Mouse (Mus musculus): ENCODE results near the gene Cdh3. TPM values are rescaled to one million over a fixed set of nuclear protein-coding genes. Genes with fewer than 3 reads are reported as not detected.
"Not testable (repeated sequence)": the region's sequence is repeated elsewhere in the genome, so short reads cannot be mapped to it uniquely, and the experiment has no call there.

Cdh3 gene
- polyA plus RNA-seq, 1 experiment, result not detected

- H3K4me3 ChIP-seq (ENCODE audit: insufficient read depth, low read depth, low read length), result no peak overlapping the region
- H3K4me1 ChIP-seq (ENCODE audit: control insufficient read depth, insufficient read depth, insufficient read length, low read length), result no peaks in the 10 kb centered on the region
- H3K27ac ChIP-seq (replicated peaks; ENCODE audit: low read depth, low read length), result no peak overlapping the region
These were observed 30.3 kb downstream of the Cdh3 start for GRCm38 (mm10) chr8:106541002-106541401.

- no peaks in the 10 kb centered on the region for H3K4me1 ChIP-seq (ENCODE audit: control insufficient read depth, insufficient read depth, insufficient read length, low read length)
- H3K4me3 ChIP-seq (ENCODE audit: insufficient read depth, low read depth, low read length), result no peak overlapping the region
- H3K27ac ChIP-seq (replicated peaks; ENCODE audit: low read depth, low read length), result no peak overlapping the region
These were observed 32.4 kb downstream of the Cdh3 start for GRCm38 (mm10) chr8:106543043-106543442.

GRCm38 (mm10) chr8:106545149-106545548, 34.5 kb downstream of the Cdh3 start:
- no peaks in the 10 kb centered on the region for H3K4me1 ChIP-seq (ENCODE audit: control insufficient read depth, insufficient read depth, insufficient read length, low read length)
- H3K4me3 ChIP-seq (ENCODE audit: insufficient read depth, low read depth, low read length), result no peak overlapping the region
- no peak overlapping the region for H3K27ac ChIP-seq (replicated peaks; ENCODE audit: low read depth, low read length)

- Histone ChIP-seq H3K4me3 (ENCODE audit: insufficient read depth, low read depth, low read length) (no peak overlapping the region), H3K4me1 (ENCODE audit: control insufficient read depth, insufficient read depth, insufficient read length, low read length) (no peaks in the 10 kb centered on the region), H3K27ac (replicated peaks; ENCODE audit: low read depth, low read length) (no peak overlapping the region)
These were observed 36.1 kb downstream of the Cdh3 start for GRCm38 (mm10) chr8:106546746-106547145.

- H3K27ac ChIP-seq (replicated peaks; ENCODE audit: low read depth, low read length), result no peak overlapping the region
- no peak overlapping the region for H3K4me3 ChIP-seq (ENCODE audit: insufficient read depth, low read depth, low read length)
- H3K4me1 ChIP-seq (ENCODE audit: control insufficient read depth, insufficient read depth, insufficient read length, low read length), result no peaks in the 10 kb centered on the region
These were observed 37.8 kb downstream of the Cdh3 start for GRCm38 (mm10) chr8:106548366-106548936.

GRCm38 (mm10) chr8:106550906-106551305, 40.2 kb downstream of the Cdh3 start:
- no peaks in the 10 kb centered on the region for H3K4me1 ChIP-seq (ENCODE audit: control insufficient read depth, insufficient read depth, insufficient read length, low read length)
- H3K4me3 ChIP-seq (ENCODE audit: insufficient read depth, low read depth, low read length), result no peak overlapping the region
- H3K27ac ChIP-seq (replicated peaks; ENCODE audit: low read depth, low read length), result no peak overlapping the region

GRCm38 (mm10) chr8:106554011-106554410, 43.3 kb downstream of the Cdh3 start:
- Histone ChIP-seq H3K4me1 (ENCODE audit: control insufficient read depth, insufficient read depth, insufficient read length, low read length) (no peaks in the 10 kb centered on the region), H3K27ac (replicated peaks; ENCODE audit: low read depth, low read length) (no peak overlapping the region), H3K4me3 (ENCODE audit: insufficient read depth, low read depth, low read length) (no peak overlapping the region)

- Histone ChIP-seq H3K27ac (replicated peaks; ENCODE audit: low read depth, low read length) (no peak overlapping the region), H3K4me1 (ENCODE audit: control insufficient read depth, insufficient read depth, insufficient read length, low read length) (no peaks in the 10 kb centered on the region), H3K4me3 (ENCODE audit: insufficient read depth, low read depth, low read length) (no peak overlapping the region)
These were observed 45.5 kb downstream of the Cdh3 start for GRCm38 (mm10) chr8:106556068-106556645.

DNA sequence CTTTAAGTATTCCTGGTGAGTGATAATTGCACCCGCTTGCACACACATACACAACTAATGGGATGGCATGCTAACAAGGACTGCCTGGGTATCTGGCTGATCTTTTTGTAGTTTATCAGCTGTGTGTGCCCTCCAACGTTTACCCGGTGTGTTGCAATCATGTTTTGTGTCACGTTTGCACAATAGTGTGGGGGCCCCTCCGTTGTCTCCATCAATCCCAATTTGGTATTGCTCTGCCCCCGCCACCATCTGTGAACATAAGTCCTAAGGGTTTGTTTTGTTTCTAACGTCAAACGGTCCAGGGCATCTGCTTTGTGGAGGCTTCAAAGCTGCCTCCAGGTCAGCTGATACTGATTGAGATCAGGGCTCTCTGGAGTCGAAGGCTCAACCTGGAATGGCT, 49.2 kb downstream of the Cdh3 start:
- no peaks in the 10 kb centered on the region for H3K4me1 ChIP-seq (ENCODE audit: control insufficient read depth, insufficient read depth, insufficient read length, low read length)
- no peak overlapping the region for H3K4me3 ChIP-seq (ENCODE audit: insufficient read depth, low read depth, low read length)
- H3K27ac ChIP-seq (replicated peaks; ENCODE audit: low read depth, low read length), result no peak overlapping the region

- Histone ChIP-seq H3K4me3 (ENCODE audit: insufficient read depth, low read depth, low read length) (no peak overlapping the region), H3K27ac (replicated peaks; ENCODE audit: low read depth, low read length) (no peak overlapping the region)
These were observed 50.6 kb downstream of the Cdh3 start for GRCm38 (mm10) chr8:106561097-106561865.

DNA sequence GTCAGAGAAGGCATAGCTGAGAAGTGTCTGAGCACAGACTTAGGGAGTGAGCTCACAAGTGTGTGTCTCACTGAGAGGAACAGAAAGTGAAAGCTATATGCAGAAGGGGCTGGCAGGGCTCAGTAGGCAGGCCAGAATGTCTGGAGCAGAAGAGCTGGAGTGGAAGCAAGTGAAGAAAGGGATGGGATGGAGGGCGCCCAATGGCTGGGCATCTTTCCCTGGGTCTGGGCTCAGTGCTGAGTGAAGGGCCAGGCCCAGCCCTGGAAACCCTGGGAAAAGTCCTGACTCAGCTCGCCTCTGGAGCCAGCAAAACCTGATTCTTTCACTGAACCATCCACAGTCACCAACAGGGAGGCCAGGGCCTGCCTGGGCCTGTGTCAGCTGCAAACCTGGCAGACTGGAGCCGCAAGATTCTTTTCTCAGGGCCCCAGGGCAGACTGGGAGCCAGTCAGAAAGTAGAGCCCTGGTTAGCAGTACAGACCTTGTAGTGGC, 53.0 kb downstream of the Cdh3 start:
- no peaks in the 10 kb centered on the region for H3K4me1 ChIP-seq (ENCODE audit: control insufficient read depth, insufficient read depth, insufficient read length, low read length)
- no peak overlapping the region for H3K27ac ChIP-seq (replicated peaks; ENCODE audit: low read depth, low read length)
- no peak overlapping the region for H3K4me3 ChIP-seq (ENCODE audit: insufficient read depth, low read depth, low read length)

More at GRCm38 (mm10) chr8:106561097-106561865, 50.6 kb downstream of the Cdh3 start:
- no peaks in the 10 kb centered on the region for H3K4me1 ChIP-seq (ENCODE audit: control insufficient read depth, insufficient read depth, insufficient read length, low read length)

DNA sequence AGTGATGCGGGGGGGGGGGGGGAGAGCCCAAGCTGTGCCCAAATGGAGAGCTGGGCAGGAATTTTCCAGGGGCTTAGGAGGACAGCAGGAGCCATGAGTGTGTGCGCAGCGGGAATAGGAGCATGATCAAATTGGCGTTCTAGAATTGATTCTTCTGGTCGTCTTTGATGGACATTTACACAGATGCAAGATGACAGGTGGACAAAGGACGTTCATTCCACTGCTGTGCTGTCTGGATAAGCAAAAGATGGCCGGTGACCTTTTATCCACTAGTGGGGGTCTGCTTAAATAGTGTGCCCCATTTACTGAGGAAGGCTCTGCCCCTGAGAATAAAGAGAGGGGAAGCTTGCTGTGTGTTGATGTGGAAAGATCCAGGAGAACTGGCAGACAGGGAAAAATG, 58.3 kb downstream of the Cdh3 start:
- H3K27ac ChIP-seq (replicated peaks; ENCODE audit: low read depth, low read length), result no peak overlapping the region
- no peak overlapping the region for H3K4me3 ChIP-seq (ENCODE audit: insufficient read depth, low read depth, low read length)

DNA sequence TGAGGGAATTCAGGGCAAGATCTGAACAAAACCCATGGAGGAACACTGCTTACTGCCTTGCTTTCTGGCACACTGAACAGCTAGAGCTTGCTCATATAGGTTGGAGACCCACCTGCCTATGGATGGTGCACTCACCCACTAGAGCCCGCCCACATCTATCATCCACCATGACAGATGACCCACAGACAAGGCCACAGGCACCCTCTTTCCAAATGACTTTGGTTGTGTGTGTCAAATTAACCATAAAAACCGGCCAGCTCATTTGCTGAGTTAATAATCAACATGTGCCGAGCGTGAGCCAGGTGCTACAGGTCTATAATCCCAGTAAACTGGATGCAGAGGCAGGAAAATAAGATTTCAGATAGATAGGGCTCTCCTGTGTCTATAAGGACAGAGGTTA, 59.7 kb downstream of the Cdh3 start:
- no peaks in the 10 kb centered on the region for H3K4me1 ChIP-seq (ENCODE audit: control insufficient read depth, insufficient read depth, insufficient read length, low read length)
- H3K4me3 ChIP-seq (ENCODE audit: insufficient read depth, low read depth, low read length), result no peak overlapping the region
- H3K27ac ChIP-seq (replicated peaks; ENCODE audit: low read depth, low read length), result no peak overlapping the region

More for the DNA sequence above, 58.3 kb downstream of the Cdh3 start:
- H3K4me1 ChIP-seq (ENCODE audit: control insufficient read depth, insufficient read depth, insufficient read length, low read length), result no peaks in the 10 kb centered on the region

DNA sequence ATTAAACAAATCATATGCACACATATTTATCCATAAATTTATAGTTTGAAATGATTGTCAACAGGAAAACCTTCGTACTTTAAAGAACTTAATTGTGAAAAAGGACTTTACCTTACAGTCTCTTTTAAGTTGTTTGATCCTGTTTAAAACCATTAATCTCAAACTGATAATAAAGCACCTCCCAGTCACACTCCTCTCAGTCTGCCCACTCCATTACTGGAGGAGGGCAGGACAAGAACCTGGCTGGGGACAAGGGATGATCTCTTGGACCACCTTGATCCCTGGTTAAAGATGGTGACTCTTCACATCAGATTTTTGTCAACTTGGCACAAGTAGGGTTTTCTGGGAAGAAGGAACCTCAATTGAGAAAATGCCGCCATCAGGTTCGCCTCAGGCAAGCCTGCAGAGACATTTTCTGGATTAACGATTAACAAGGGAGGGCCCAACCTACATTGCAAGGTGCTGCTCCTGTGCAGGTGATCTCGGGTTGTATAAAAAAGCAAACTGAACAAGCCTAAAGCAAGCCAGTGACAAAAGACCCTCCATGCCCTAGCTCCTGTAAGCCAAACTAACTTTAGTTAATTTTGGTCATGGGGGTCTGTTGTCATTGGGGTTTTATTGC, 61.0 kb downstream of the Cdh3 start:
- H3K27ac ChIP-seq (replicated peaks; ENCODE audit: low read depth, low read length), result no peak overlapping the region
- no peaks in the 10 kb centered on the region for H3K4me1 ChIP-seq (ENCODE audit: control insufficient read depth, insufficient read depth, insufficient read length, low read length)
- H3K4me3 ChIP-seq (ENCODE audit: insufficient read depth, low read depth, low read length), result no peak overlapping the region

- H3K4me1 ChIP-seq (ENCODE audit: control insufficient read depth, insufficient read depth, insufficient read length, low read length); H3K27ac ChIP-seq (replicated peaks; ENCODE audit: low read depth, low read length); H3K4me3 ChIP-seq (ENCODE audit: insufficient read depth, low read depth, low read length): not testable (repeated sequence)
These were observed 61.5 kb downstream of the Cdh3 start for GRCm38 (mm10) chr8:106572175-106572574.
